Mouse (Mus musculus): ENCODE results near the gene Rrp8. TPM values are rescaled to one million over a fixed set of nuclear protein-coding genes. Genes with fewer than 3 reads are reported as not detected.

The Rrp8 gene
- polyA plus RNA-seq, 2 experiments, result 7.0 to 9.2 TPM

DNA sequence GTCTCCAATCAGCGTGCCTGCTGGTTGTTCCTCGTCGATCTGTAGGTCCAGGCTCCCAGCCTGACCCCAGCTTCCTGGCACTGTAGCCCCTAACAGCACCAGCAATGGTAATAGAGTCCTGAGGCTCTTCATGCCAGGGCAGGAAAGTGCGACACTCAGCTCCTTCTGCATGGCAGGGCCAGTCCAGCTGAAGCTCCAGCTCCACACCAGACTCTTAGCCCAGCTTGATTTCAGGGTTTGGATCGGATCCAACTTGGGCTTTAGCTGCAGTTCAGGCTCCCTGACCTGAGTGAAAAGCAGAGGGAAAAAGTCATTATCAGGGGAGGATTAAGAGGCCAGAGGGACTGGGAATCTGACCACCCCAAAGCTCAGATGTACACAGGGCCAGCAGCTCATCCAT, 35.9 kb upstream of the Rrp8 start:
- Histone ChIP-seq H3K4me1 (replicated peaks; ENCODE audit: control insufficient read depth in 2 of 2, insufficient read depth in 2 of 2, low read length in 1 of 2) (no peaks in the 10 kb centered on the region; a peak in 1 of 4 replicates), H3K9ac (replicated peaks) (no peak overlapping the region), H3K4me3 (ENCODE audit: insufficient read depth in 1 of 2, low read depth in 2 of 2, low read length in 2 of 2) (no peak overlapping the region), H3K9me3 (ENCODE audit: control insufficient read depth, low read length) (no peaks in the 10 kb centered on the region), H3K27ac (no peak overlapping the region), H3K27me3 (ENCODE audit: control insufficient read depth, insufficient read depth, low read length) (no peaks in the 10 kb centered on the region), H3K36me3 (replicated peaks; ENCODE audit: control insufficient read depth, insufficient read depth, low read depth) (no peaks in the 10 kb centered on the region), H3K4me2 (ENCODE audit: low read depth) (no peak overlapping the region)
- WGBS (ENCODE audit: insufficient replicate concordance), result 62% methylated on average over 5 of the region's 5 CpGs
- no peak for DNase-seq (ENCODE audit: low read depth in 3 of 3, low spot score in 3 of 3)
- TF ChIP-seq CTCF (IDR thresholded peaks at IDR 0.05; ENCODE audit: low read depth) (no peak), EP300 (IDR thresholded peaks at IDR 0.05; ENCODE audit: low read depth) (no peak)
- ATAC-seq (ENCODE audit: insufficient read depth), result no peak

DNA sequence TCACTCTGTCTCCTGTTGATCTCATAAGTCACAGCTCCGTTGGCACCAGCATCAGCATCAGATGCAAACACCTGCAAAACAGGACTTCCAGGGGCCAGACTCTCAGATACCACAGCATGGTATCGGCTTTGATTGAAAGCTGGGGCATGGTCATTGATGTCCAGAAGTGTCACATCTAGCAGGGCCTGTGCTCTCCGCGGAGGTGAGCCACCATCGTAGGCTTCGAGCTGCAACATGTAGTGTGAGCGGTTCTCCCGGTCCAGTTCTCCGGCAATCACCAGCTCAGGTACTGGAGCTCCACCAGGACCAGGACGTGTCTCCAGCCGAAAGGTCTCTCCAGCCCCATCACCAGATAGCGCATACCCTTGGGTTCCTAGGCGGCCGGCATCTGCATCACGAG, 35.1 kb upstream of the Rrp8 start:
- 80% methylated on average over 15 of the region's 15 CpGs for WGBS (ENCODE audit: insufficient replicate concordance)
- Histone ChIP-seq H3K9me3 (ENCODE audit: control insufficient read depth, low read length) (no peaks in the 10 kb centered on the region), H3K27me3 (ENCODE audit: control insufficient read depth, insufficient read depth, low read length) (no peaks in the 10 kb centered on the region), H3K9ac (replicated peaks) (no peak overlapping the region), H3K4me3 (ENCODE audit: insufficient read depth in 1 of 2, low read depth in 2 of 2, low read length in 2 of 2) (no peak overlapping the region), H3K4me1 (replicated peaks; ENCODE audit: control insufficient read depth in 2 of 2, insufficient read depth in 2 of 2, low read length in 1 of 2) (peaks cover 0 to 3% of the 10 kb centered on the region in 2 experiments; a peak in 1 of 4 replicates), H3K36me3 (replicated peaks; ENCODE audit: control insufficient read depth, insufficient read depth, low read depth) (no peaks in the 10 kb centered on the region), H3K27ac (no peak overlapping the region), H3K4me2 (ENCODE audit: low read depth) (no peak overlapping the region)
- DNase-seq (ENCODE audit: low read depth in 3 of 3, low spot score in 3 of 3), result no peak
- no peak for TF ChIP-seq EP300 (IDR thresholded peaks at IDR 0.05; ENCODE audit: low read depth)
- no peak for TF ChIP-seq CTCF (IDR thresholded peaks at IDR 0.05; ENCODE audit: low read depth)
- ATAC-seq (ENCODE audit: insufficient read depth), result no peak

DNA sequence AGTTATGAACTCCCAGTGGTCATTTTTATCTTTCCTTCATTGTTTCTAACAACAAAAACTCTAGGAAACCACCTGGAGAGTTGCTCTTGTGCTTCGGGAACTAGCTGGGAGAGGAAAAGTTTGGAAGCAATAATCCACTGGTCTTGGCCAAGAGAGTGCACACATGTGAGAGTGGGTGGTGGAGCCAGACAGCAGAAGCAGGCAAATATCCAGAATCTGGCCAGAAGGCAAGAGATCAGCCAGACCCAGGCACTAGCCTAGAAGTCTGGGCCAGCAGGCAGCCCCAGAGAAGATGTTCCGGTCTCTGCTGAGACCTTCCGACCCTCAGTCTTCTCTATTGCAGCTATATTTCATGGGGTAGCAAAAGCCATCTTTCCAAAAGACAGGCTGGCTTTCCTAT, 32.8 kb upstream of the Rrp8 start:
- WGBS (ENCODE audit: insufficient replicate concordance), result 75% methylated on average over 3 of the region's 3 CpGs
- H3K9ac ChIP-seq (replicated peaks), result no peak overlapping the region
- no peak overlapping the region for H3K27ac ChIP-seq
- H3K4me2 ChIP-seq (ENCODE audit: low read depth), result no peak overlapping the region
- no peak overlapping the region for H3K4me3 ChIP-seq (ENCODE audit: insufficient read depth in 1 of 2, low read depth in 2 of 2, low read length in 2 of 2)
- TF ChIP-seq CTCF (IDR thresholded peaks at IDR 0.05; ENCODE audit: low read depth) (no peak), EP300 (IDR thresholded peaks at IDR 0.05; ENCODE audit: low read depth) (no peak)
- DNase-seq (ENCODE audit: low read depth in 3 of 3, low spot score in 3 of 3), result no peak
- H3K9me3 ChIP-seq (ENCODE audit: control insufficient read depth, low read length), result no peaks in the 10 kb centered on the region
- no peaks in the 10 kb centered on the region for H3K27me3 ChIP-seq (ENCODE audit: control insufficient read depth, insufficient read depth, low read length)
- no peaks in the 10 kb centered on the region for H3K36me3 ChIP-seq (replicated peaks; ENCODE audit: control insufficient read depth, insufficient read depth, low read depth)
- ATAC-seq (ENCODE audit: insufficient read depth), result no peak
- H3K4me1 ChIP-seq (replicated peaks; ENCODE audit: control insufficient read depth in 2 of 2, insufficient read depth in 2 of 2, low read length in 1 of 2), result peaks cover 0 to 3% of the 10 kb centered on the region in 2 experiments; a peak in 1 of 4 replicates

DNA sequence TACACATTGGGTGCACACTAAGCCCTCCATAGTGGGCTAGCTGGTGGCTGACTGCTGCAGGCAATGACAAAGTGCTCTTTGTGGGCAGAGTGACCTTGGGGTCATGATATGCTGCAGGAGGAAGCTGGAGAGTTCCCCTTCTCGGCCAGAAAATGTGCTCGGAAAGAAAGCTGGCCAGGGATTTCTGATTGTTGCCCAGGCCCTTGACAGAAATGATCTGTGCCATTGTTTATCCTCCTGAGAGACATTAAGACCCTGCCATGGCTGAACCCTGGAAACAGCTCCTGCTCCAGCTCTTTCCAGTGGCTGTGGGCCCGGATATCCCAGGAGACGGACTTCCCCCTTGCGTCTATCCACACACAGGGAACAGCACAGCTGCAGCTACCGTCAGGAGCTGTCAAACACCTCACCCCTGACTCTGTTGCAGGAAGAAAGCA, 30.6 kb upstream of the Rrp8 start:
- Histone ChIP-seq H3K9me3 (ENCODE audit: control insufficient read depth, low read length) (no peaks in the 10 kb centered on the region), H3K4me2 (ENCODE audit: low read depth) (no peak overlapping the region), H3K27ac (no peak overlapping the region), H3K9ac (replicated peaks) (no peak overlapping the region), H3K27me3 (ENCODE audit: control insufficient read depth, insufficient read depth, low read length) (peaks cover under 1% of the 10 kb centered on the region), H3K36me3 (replicated peaks; ENCODE audit: control insufficient read depth, insufficient read depth, low read depth) (no peaks in the 10 kb centered on the region), H3K4me3 (ENCODE audit: insufficient read depth in 1 of 2, low read depth in 2 of 2, low read length in 2 of 2) (no peak overlapping the region), H3K4me1 (replicated peaks; ENCODE audit: control insufficient read depth in 2 of 2, insufficient read depth in 2 of 2, low read length in 1 of 2) (peaks cover 0 to 3% of the 10 kb centered on the region in 2 experiments; a peak in 1 of 4 replicates)
- peak; percentile 16; the same call in 1 of the 2 replicates for ATAC-seq (ENCODE audit: insufficient read depth)
- TF ChIP-seq EP300 (IDR thresholded peaks at IDR 0.05; ENCODE audit: low read depth) (no peak), CTCF (IDR thresholded peaks at IDR 0.05; ENCODE audit: low read depth) (no peak)
- DNase-seq (ENCODE audit: low read depth in 3 of 3, low spot score in 3 of 3), result no peak
- 12% methylated on average over 6 of the region's 6 CpGs for WGBS (ENCODE audit: insufficient replicate concordance)

DNA sequence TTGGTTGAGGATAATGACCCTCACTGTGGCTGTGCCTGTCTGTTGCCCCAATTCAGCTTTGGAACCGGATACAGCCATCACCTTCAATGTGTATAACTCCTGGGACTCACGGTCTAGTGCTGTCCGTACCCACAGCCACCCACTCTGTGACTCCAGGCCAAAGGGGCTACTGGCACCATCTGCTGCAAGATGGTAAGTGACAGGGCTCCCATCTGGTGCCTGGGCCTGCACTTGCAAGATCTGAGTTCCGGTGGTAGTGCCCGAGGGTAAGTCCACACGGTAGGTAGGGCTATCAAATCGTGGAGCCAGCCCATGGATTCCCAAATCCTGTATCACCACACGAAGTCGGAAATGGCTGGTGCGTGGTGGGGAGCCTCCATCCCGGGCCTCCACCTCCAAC, 27.1 kb upstream of the Rrp8 start:
- H3K4me2 ChIP-seq (ENCODE audit: low read depth), result no peak overlapping the region
- H3K27me3 ChIP-seq (ENCODE audit: control insufficient read depth, insufficient read depth, low read length), result peaks cover 11% of the 10 kb centered on the region
- no peaks in the 10 kb centered on the region for H3K9me3 ChIP-seq (ENCODE audit: control insufficient read depth, low read length)
- DNase-seq (ENCODE audit: low read depth in 3 of 3, low spot score in 3 of 3) (no peak), ATAC-seq (ENCODE audit: insufficient read depth) (no peak)
- peaks cover 0 to 3% of the 10 kb centered on the region in 2 experiments; a peak in 1 of 4 replicates for H3K4me1 ChIP-seq (replicated peaks; ENCODE audit: control insufficient read depth in 2 of 2, insufficient read depth in 2 of 2, low read length in 1 of 2)
- 70% methylated on average over 11 of the region's 11 CpGs for whole genome bisulfite sequencing (ENCODE audit: insufficient replicate concordance)
- no peak overlapping the region for H3K9ac ChIP-seq (replicated peaks)
- no peak for TF ChIP-seq CTCF (IDR thresholded peaks at IDR 0.05; ENCODE audit: low read depth)
- no peak overlapping the region for H3K27ac ChIP-seq
- no peak overlapping the region for H3K4me3 ChIP-seq (ENCODE audit: insufficient read depth in 1 of 2, low read depth in 2 of 2, low read length in 2 of 2)
- no peaks in the 10 kb centered on the region for H3K36me3 ChIP-seq (replicated peaks; ENCODE audit: control insufficient read depth, insufficient read depth, low read depth)
